Mouse (Mus musculus): ENCODE measurements around the gene Oaz3.

Oaz3 gene

DNA sequence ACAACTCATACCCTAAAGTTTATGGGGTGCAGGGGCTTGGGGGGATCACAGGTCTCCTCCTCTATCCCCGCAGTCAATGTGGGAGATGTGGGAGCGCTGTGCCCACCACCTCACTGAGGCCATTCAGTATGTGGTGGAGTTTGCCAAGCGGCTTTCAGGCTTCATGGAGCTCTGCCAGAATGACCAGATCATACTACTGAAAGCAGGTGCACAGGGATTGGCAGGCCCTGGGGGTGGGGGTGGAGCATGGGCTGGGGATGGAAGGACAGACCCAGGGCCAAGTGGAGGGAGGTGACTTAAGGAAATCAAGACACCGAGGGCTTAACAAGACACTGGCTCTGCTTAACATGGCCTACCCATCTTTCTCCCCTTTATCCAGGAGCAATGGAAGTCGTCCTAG, 52.7 kb downstream of the Oaz3 start:
- TF ChIP-seq POU5F1 (IDR thresholded peaks at IDR 0.05; ENCODE audit: borderline replicate concordance, low read length), result no peak
- TF ChIP-seq NANOG (IDR thresholded peaks at IDR 0.05; ENCODE audit: borderline replicate concordance, low read length), result no peak
- no peak for TF ChIP-seq CTCF (conservative IDR thresholded peaks at IDR 0.05; ENCODE audit: low read length)
- no peaks in the 10 kb centered on the region for H3K9me3 ChIP-seq (ENCODE audit: low read length)
- H3K36me3 ChIP-seq (ENCODE audit: insufficient read depth, low read length), result no peaks in the 10 kb centered on the region
- peaks cover 50% of the 10 kb centered on the region for H3K27me3 ChIP-seq (ENCODE audit: insufficient read depth, low read length)
- H3K4me1 ChIP-seq (replicated peaks; ENCODE audit: low read depth, low read length), result peaks cover 4% of the 10 kb centered on the region; the same call in 1 of the 2 replicates
- no peak overlapping the region for H3K4me3 ChIP-seq (replicated peaks; ENCODE audit: low read length)

DNA sequence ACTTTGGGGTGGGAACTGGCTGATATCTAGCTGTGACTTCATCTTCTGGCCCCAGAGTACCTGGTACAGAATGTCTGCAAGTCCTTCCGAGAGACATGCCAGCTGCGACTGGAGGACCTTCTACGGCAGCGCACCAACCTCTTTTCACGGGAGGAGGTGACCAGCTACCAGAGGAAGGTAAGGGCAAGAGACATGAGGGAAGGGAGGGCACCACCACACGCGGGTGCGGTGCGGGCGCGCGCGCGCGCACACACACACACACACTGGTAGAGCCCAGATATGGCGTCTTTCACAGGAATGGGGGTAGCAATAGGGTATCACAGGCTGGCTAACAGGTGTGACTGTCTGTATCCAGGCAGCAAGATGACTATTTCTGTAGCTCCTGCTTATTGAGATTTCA, 54.3 kb downstream of the Oaz3 start:
- Histone ChIP-seq H3K4me1 (replicated peaks; ENCODE audit: low read depth, low read length) (peaks cover 4% of the 10 kb centered on the region; the same call in 1 of the 2 replicates), H3K27me3 (ENCODE audit: insufficient read depth, low read length) (peaks cover 55% of the 10 kb centered on the region), H3K36me3 (ENCODE audit: insufficient read depth, low read length) (no peaks in the 10 kb centered on the region), H3K4me3 (replicated peaks; ENCODE audit: low read length) (no peak overlapping the region), H3K9me3 (ENCODE audit: low read length) (no peaks in the 10 kb centered on the region)
- TF ChIP-seq NANOG (IDR thresholded peaks at IDR 0.05; ENCODE audit: borderline replicate concordance, low read length), result no peak
- no peak for TF ChIP-seq POU5F1 (IDR thresholded peaks at IDR 0.05; ENCODE audit: borderline replicate concordance, low read length)
- TF ChIP-seq CTCF (conservative IDR thresholded peaks at IDR 0.05; ENCODE audit: low read length), result no peak

DNA sequence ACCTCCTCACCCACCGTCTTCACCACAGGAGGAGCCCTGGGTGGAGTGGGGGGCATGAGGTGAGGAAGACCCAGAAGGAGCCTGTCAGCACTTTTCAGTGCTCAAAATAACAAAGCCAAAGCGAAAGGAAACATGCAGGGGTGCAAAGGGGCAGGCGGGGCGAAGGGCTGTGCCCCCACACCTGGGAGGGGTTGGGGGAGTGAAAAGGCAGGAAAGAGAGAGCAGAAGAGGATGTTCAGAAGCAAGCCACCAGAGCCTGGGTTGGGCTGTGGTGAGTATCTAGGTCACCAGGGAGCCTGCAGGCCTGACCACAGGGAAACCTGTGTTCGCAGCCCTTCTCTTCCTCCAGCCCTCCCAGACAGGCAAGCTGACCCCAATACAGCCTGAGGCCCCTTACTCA, 55.7 kb downstream of the Oaz3 start:
- Histone ChIP-seq H3K4me1 (replicated peaks; ENCODE audit: low read depth, low read length) (peaks cover 4% of the 10 kb centered on the region; the same call in 1 of the 2 replicates), H3K9me3 (ENCODE audit: low read length) (no peaks in the 10 kb centered on the region), H3K4me3 (replicated peaks; ENCODE audit: low read length) (no peak overlapping the region), H3K27me3 (ENCODE audit: insufficient read depth, low read length) (peaks cover 68% of the 10 kb centered on the region), H3K36me3 (ENCODE audit: insufficient read depth, low read length) (no peaks in the 10 kb centered on the region)
- TF ChIP-seq CTCF (conservative IDR thresholded peaks at IDR 0.05; ENCODE audit: low read length) (no peak), NANOG (IDR thresholded peaks at IDR 0.05; ENCODE audit: borderline replicate concordance, low read length) (no peak)

GRCm38 (mm10) chr3:94387391-94387790, 56.3 kb downstream of the Oaz3 start:
- Histone ChIP-seq H3K27me3 (ENCODE audit: insufficient read depth, low read length) (peaks cover 71% of the 10 kb centered on the region), H3K9me3 (ENCODE audit: low read length) (no peaks in the 10 kb centered on the region), H3K4me1 (replicated peaks; ENCODE audit: low read depth, low read length) (peaks cover 4% of the 10 kb centered on the region; the same call in 1 of the 2 replicates), H3K4me3 (replicated peaks; ENCODE audit: low read length) (no peak overlapping the region), H3K36me3 (ENCODE audit: insufficient read depth, low read length) (no peaks in the 10 kb centered on the region)
- no peak for TF ChIP-seq CTCF (conservative IDR thresholded peaks at IDR 0.05; ENCODE audit: low read length)
- no peak for TF ChIP-seq NANOG (IDR thresholded peaks at IDR 0.05; ENCODE audit: borderline replicate concordance, low read length)
- TF ChIP-seq POU5F1 (IDR thresholded peaks at IDR 0.05; ENCODE audit: borderline replicate concordance, low read length), result no peak

DNA sequence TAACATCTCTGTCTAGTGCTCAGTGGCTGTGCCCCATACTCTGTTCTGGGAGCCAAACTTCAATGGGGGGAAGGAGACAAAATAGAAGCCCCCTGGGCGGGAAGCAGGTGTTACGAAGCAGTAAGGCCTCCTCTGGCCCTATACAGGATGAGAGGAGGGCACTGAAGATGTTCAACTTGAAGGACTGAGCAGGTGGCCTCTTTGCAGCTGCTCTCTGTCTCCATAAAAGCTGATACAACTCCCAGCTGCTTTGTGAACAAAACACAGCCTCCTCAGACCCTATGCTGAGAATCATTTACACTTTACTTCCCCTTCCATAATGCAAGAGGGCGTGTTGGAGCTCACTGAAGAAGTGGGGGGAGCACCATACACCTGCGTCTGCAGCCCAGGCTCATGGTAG, 57.0 kb downstream of the Oaz3 start:
- H3K4me1 ChIP-seq (replicated peaks; ENCODE audit: low read depth, low read length), result peaks cover 4% of the 10 kb centered on the region; the same call in 1 of the 2 replicates
- TF ChIP-seq POU5F1 (IDR thresholded peaks at IDR 0.05; ENCODE audit: borderline replicate concordance, low read length), result no peak
- TF ChIP-seq NANOG (IDR thresholded peaks at IDR 0.05; ENCODE audit: borderline replicate concordance, low read length), result no peak
- TF ChIP-seq CTCF (conservative IDR thresholded peaks at IDR 0.05; ENCODE audit: low read length), result no peak
- H3K4me3 ChIP-seq (replicated peaks; ENCODE audit: low read length), result no peak overlapping the region
- no peaks in the 10 kb centered on the region for H3K36me3 ChIP-seq (ENCODE audit: insufficient read depth, low read length)
- peaks cover 76% of the 10 kb centered on the region for H3K27me3 ChIP-seq (ENCODE audit: insufficient read depth, low read length)
- H3K9me3 ChIP-seq (ENCODE audit: low read length), result no peaks in the 10 kb centered on the region

GRCm38 (mm10) chr3:94383476-94383875, 60.2 kb downstream of the Oaz3 start:
- no peak overlapping the region for H3K4me3 ChIP-seq (replicated peaks; ENCODE audit: low read length)
- no peaks in the 10 kb centered on the region for H3K36me3 ChIP-seq (ENCODE audit: insufficient read depth, low read length)
- peaks cover 68% of the 10 kb centered on the region for H3K27me3 ChIP-seq (ENCODE audit: insufficient read depth, low read length)
- H3K9me3 ChIP-seq (ENCODE audit: low read length), result no peaks in the 10 kb centered on the region
- H3K4me1 ChIP-seq (replicated peaks; ENCODE audit: low read depth, low read length), result peaks cover 11% of the 10 kb centered on the region; the same call in 1 of the 2 replicates
- TF ChIP-seq POU5F1 (IDR thresholded peaks at IDR 0.05; ENCODE audit: borderline replicate concordance, low read length), result no peak
- no peak for TF ChIP-seq CTCF (conservative IDR thresholded peaks at IDR 0.05; ENCODE audit: low read length)
- no peak for TF ChIP-seq NANOG (IDR thresholded peaks at IDR 0.05; ENCODE audit: borderline replicate concordance, low read length)

Measured in E14TG2a.4 (cell line).